Mouse (Mus musculus): ENCODE measurements around the gene Mms22l.
A peak's percentile ranks its signal among the peaks of the same experiment; 100 is the strongest.

DNA sequence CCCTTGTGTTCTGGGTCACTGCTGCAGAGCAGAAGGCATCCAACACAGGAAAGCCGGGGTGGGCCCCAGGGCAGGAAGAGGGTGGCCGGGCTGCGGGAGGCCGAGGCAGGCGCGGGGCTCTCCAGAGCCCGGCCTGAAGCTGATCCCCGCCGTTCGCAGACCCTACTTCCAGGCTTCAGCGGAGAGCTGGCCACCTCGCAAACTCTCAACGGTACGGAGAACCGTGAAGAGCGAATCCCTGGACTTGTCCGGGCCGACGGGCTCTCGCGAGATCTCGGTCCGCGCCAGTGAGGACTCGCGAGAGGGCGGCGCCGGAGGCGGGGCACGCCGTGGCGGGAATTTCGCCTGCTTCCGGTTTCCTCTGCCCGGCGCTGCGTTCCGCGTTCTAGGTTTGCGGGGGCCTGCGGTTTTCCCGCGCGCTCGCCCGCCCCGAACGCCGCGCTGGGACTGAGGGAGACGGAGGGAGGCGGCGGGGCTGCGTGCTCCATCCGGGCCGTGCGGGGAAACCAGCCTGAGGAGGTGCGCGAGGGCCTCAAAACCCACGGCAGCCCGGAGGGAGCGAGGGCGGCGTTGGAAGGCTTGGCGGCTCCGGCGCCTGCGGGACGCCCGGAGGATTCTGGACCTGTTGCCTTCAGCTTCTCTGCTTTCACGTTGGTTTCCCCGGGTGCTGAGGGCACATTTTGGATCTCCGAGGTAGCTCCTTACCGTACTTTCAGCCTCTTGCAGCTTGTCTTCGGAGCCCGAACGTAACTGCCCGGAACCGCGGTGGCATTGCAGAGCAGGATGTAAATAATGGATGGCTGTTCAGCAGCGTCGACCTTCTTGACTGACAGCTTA is at the start of gene Mms22l:
- TF ChIP-seq CTCF (IDR thresholded peaks at IDR 0.05; ENCODE audit: low read depth, low read length) (no peak), POLR2A (IDR thresholded peaks at IDR 0.05; ENCODE audit: borderline replicate concordance, low read depth, low read length) (0 out of 2 replicates have a peak, but pooled peaks have one; percentile 51)

Data from bone marrow macrophage, adult 2 months (primary cell).